Comparison of ENCODE assay signal across 20 mouse cellular contexts in genomic region chr1:119031185-119031584, GRCm38 (mm10). TPM values are rescaled to one million over a fixed set of nuclear protein-coding genes. Genes with fewer than 3 reads are reported as not detected.
DNase-seq lines count a peak whose midpoint lies in the region; ATAC-seq lines count a peak whose summit lies in the region.
"Had no signal": no experiment of that assay in that cellular context is flagged by ENCODE, and none has a peak within 500 bp of the region (broad histone marks: within the 10 kb centered on the region; RNA-seq: fewer than 3 reads in every experiment).

No protein-coding gene starts in this region.

- no peak overlapping the region for H3K9ac ChIP-seq in liver, embryonic 16.5 days (ENCODE audit: low read depth, low read length)
- H3K9ac ChIP-seq: forebrain, embryonic 13.5 days; liver, embryonic 15.5 days; stomach, embryonic 15.5 days had no signal

- H3K27me3 ChIP-seq in liver, embryonic 16.5 days (ENCODE audit: control insufficient read depth, insufficient read depth, low read depth, low read length), result no peaks in the 10 kb centered on the region
- H3K27me3 ChIP-seq: forebrain, embryonic 13.5 days; liver, embryonic 15.5 days; megakaryocyte, embryonic 14.5 days; Patski; stomach, embryonic 15.5 days had no signal

- WGBS in liver, embryonic 16.5 days (ENCODE audit: insufficient replicate concordance), result 42% methylated on average over 6 of the region's 6 CpGs

- H3K4me1 ChIP-seq in liver, embryonic 16.5 days (ENCODE audit: control insufficient read depth, low read depth, low read length), result no peaks in the 10 kb centered on the region
- H3K4me1 ChIP-seq: liver, embryonic 15.5 days had no signal

- H3K4me3 ChIP-seq in liver, embryonic 16.5 days (ENCODE audit: low read depth, low read length), result no peak overlapping the region
- H3K4me3 ChIP-seq: embryonic facial prominence, embryonic 10.5 days; forebrain, embryonic 13.5 days; heart, embryonic 10.5 days; liver, embryonic 15.5 days; megakaryocyte, embryonic 14.5 days; stomach, embryonic 15.5 days had no signal

- no peak overlapping the region for H3K4me2 ChIP-seq in liver, embryonic 16.5 days (ENCODE audit: low read depth, low read length)
- H3K4me2 ChIP-seq: forebrain, embryonic 13.5 days; liver, embryonic 15.5 days; stomach, embryonic 15.5 days had no signal

- H3K36me3 ChIP-seq in liver, embryonic 16.5 days (ENCODE audit: control insufficient read depth, insufficient read depth), result no peaks in the 10 kb centered on the region
- H3K36me3 ChIP-seq: heart, embryonic 10.5 days; liver, embryonic 15.5 days; stomach, embryonic 15.5 days had no signal

- peak; percentile 69 for ATAC-seq in liver, embryonic 16.5 days (ENCODE audit: low read depth)
- ATAC-seq: activated CD4-positive, CD25-positive, alpha-beta regulatory T cell, adult 4 months; forebrain, embryonic 13.5 days; hindbrain, postnatal 0 days; midbrain, embryonic 16.5 days; Patski had no signal

- intact Hi-C loops in left cerebral cortex, postnatal 36 days (cut with DNase I), result loop anchor here (5.0 kb wide), 1 partner anchor 124 kb away; no protein-coding TSS in a partner anchor

- peak; percentile 29 for DNase-seq in gastrocnemius, adult 18-20 months (ENCODE audit: low spot score)
- DNase-seq in gastrocnemius, postnatal 4 days (ENCODE audit: low spot score in 2 of 2), result no peak
- DNase-seq in kidney, adult 8-10 months, result peak; percentile 17 to 27
- DNase-seq in kidney, postnatal 10 days, result no peak
- peak; percentile 63 for DNase-seq in adipocyte (ENCODE audit: low spot score)
- no peak for DNase-seq in layer of hippocampus, postnatal 36 days
- DNase-seq in left cerebral cortex, postnatal 36 days (ENCODE audit: low spot score in 2 of 2), result no peak
- DNase-seq: cerebellum, adult 18-20 months; kidney, adult 18-20 months had no signal

- no peak overlapping the region for H3K27ac ChIP-seq in liver, embryonic 16.5 days (ENCODE audit: low read length)
- H3K27ac ChIP-seq: embryonic facial prominence, embryonic 10.5 days; forebrain, embryonic 13.5 days; heart, embryonic 10.5 days; hindbrain, postnatal 0 days; liver, embryonic 15.5 days; stomach, embryonic 15.5 days had no signal

- H3K9me3 ChIP-seq in liver, embryonic 16.5 days (replicated peaks; ENCODE audit: control insufficient read depth, low read length), result no peaks in the 10 kb centered on the region
- H3K9me3 ChIP-seq: embryonic facial prominence, embryonic 10.5 days; forebrain, embryonic 13.5 days; heart, embryonic 10.5 days; liver, embryonic 15.5 days; stomach, embryonic 15.5 days had no signal

RNA-seq across cellular contexts. Expression of gene Gli2, which starts 22.2 kb away (rescaled TPM):
- 1 to 10 TPM in 1 of 2 experiments, under 1 TPM in 1; 0.78 to 1.1 TPM for total RNA-seq in gastrocnemius, adult 18-20 months (2021)
- 10 to 100 TPM; 11.3 to 13.4 TPM for total RNA-seq in gastrocnemius, postnatal 4 days (2021)
- polyA plus RNA-seq in liver, embryonic 16.5 days (2015; fragmentation: Nextera tagmentation; extraction: Ambion mirVana), result 0.20 and 0.54 TPM in 2 replicates
- total RNA-seq in layer of hippocampus, postnatal 36 days (2021), result 1 to 10 TPM; 3.1 to 5.2 TPM
- 1 to 10 TPM; 3.2 to 4.8 TPM for total RNA-seq in left cerebral cortex, postnatal 36 days (2021)
- polyA plus RNA-seq: activated CD4-positive, CD25-positive, alpha-beta regulatory T cell, adult 4 months had no signal

Comparison
In these comparisons a context has a peak if more than half of its experiments do, and no peak if none do; other contexts are left out.
1. DNase-seq: peak in gastrocnemius, adult 18-20 months (single experiment), kidney, adult 8-10 months (2 of 2) and adipocyte (single experiment); none in gastrocnemius, postnatal 4 days (0 of 2), kidney, postnatal 10 days (single experiment), layer of hippocampus, postnatal 36 days (0 of 2) and left cerebral cortex, postnatal 36 days (0 of 2).